Mouse (Mus musculus) megakaryocyte, embryonic 14.5 days (primary cell): ENCODE measurements around the gene Arhgap15.

Experiments
- FLI1 ChIP-seq: IDR thresholded peaks from 2 replicates; pipeline ENCODE4 v1.6.1; 2012; ENCODE audit warnings: low read length, inconsistent platforms, mixed read lengths
- GATA1 ChIP-seq: IDR thresholded peaks from 3 replicates; pipeline ENCODE4 v1.6.1; 2012; ENCODE audit warnings: mixed read lengths, low read length, inconsistent platforms, borderline replicate concordance

GRCm38 (mm10) chr2:44192058-44192457 lies 443.4 kb downstream of the Arhgap15 start:
- TF ChIP-seq GATA1 (no peak), FLI1 (no peak)
